Mouse (Mus musculus) megakaryocyte, embryonic 14.5 days (primary cell): ENCODE data around the gene Zcwpw1. TPM values are rescaled to one million over a fixed set of nuclear protein-coding genes. Genes with fewer than 3 reads are reported as not detected.

Experiments used
- H3K27me3 ChIP-seq: replicated peaks from 2 replicates; pipeline ENCODE3; 2012; ENCODE audit warnings: inconsistent platforms
- H3K36me3 ChIP-seq: replicated peaks from 2 replicates; pipeline ENCODE3; 2012; ENCODE audit warnings: low read length, inconsistent platforms, mixed read lengths
- H3K4me1 ChIP-seq: 2 replicates; pipeline ENCODE4 v1.6.1; 2012; ENCODE audit warnings: inconsistent platforms
- H3K4me3 ChIP-seq: replicated peaks from 2 replicates; pipeline ENCODE3; 2012; ENCODE audit warnings: moderate library complexity, mild to moderate bottlenecking, inconsistent platforms
- H3K9me3 ChIP-seq: 2 replicates; pipeline ENCODE4 v1.6.1; 2012; ENCODE audit warnings: inconsistent platforms
- FLI1 ChIP-seq: IDR thresholded peaks from 2 replicates; pipeline ENCODE4 v1.6.1; 2012; ENCODE audit warnings: low read length, inconsistent platforms, mixed read lengths
- GATA1 ChIP-seq: IDR thresholded peaks from 3 replicates; pipeline ENCODE4 v1.6.1; 2012; ENCODE audit warnings: mixed read lengths, low read length, inconsistent platforms, borderline replicate concordance
- polyA plus RNA-seq: library from polyadenylated mRNA; stranded (reverse); fragments of >175 nt; gene quantifications from 2 replicates; pipeline ENCODE4 v1.2.3, GENCODE M21; 2012; ENCODE audit warnings: low replicate concordance; ENCODE audit not compliant: insufficient read depth

The Zcwpw1 gene
- polyA plus RNA-seq, 1 experiment: 0.70 TPM

- TF ChIP-seq GATA1: no peak
- TF ChIP-seq FLI1: no peak
- H3K36me3 ChIP-seq: peaks cover 88% of the 10 kb centered on the region
- H3K4me3 ChIP-seq: no peak overlapping the region
- no peaks in the 10 kb centered on the region for H3K9me3 ChIP-seq
- H3K27me3 ChIP-seq: no peaks in the 10 kb centered on the region
- H3K4me1 ChIP-seq: peaks cover 90% of the 10 kb centered on the region
Measured at GRCm38 (mm10) chr5:137753111-137753832, 34.3 kb upstream of the Zcwpw1 start.

DNA sequence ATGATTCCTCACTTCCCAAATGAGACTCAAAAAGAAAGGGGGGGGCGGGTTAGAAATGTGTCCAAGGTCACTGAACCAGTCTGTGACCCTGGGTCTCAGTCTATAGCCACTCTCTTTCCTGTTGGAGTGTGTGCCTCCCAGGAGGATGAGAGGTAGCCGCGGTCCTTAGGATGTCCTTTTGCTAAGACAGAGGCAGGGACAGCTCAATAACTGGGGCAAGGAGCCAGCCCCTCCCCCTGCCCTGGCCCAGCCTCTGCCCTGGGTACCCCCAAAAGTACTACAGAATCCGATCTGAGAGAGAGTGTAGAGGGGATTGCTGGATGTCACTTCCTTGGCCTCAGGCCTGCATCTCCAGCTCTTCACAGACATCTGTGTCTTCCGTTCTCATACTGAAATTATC is 32.2 kb upstream of the Zcwpw1 start:
- H3K4me1 ChIP-seq: peaks cover 93% of the 10 kb centered on the region
- TF ChIP-seq FLI1 (no peak), GATA1 (no peak)

GRCm38 (mm10) chr5:137756106-137756505 is 31.5 kb upstream of the Zcwpw1 start:
- H3K36me3 ChIP-seq: peaks cover 96% of the 10 kb centered on the region
- H3K9me3 ChIP-seq: no peaks in the 10 kb centered on the region
- H3K27me3 ChIP-seq: no peaks in the 10 kb centered on the region
- no peak overlapping the region for H3K4me3 ChIP-seq
- TF ChIP-seq GATA1 (no peak), FLI1 (no peak)
- H3K4me1 ChIP-seq: peaks cover 89% of the 10 kb centered on the region

More for the DNA sequence above, 32.2 kb upstream of the Zcwpw1 start:
- H3K4me3 ChIP-seq: no peak overlapping the region
- H3K36me3 ChIP-seq: peaks cover 96% of the 10 kb centered on the region
- no peaks in the 10 kb centered on the region for H3K9me3 ChIP-seq
- no peaks in the 10 kb centered on the region for H3K27me3 ChIP-seq

- Histone ChIP-seq H3K9me3 (no peaks in the 10 kb centered on the region), H3K4me3 (no peak overlapping the region), H3K4me1 (peaks cover 79% of the 10 kb centered on the region), H3K27me3 (no peaks in the 10 kb centered on the region), H3K36me3 (peaks cover 95% of the 10 kb centered on the region)
- TF ChIP-seq GATA1: no peak
- no peak for TF ChIP-seq FLI1
Measured at GRCm38 (mm10) chr5:137756882-137757661, 30.5 kb upstream of the Zcwpw1 start.

- TF ChIP-seq GATA1 (no peak), FLI1 (no peak)
- Histone ChIP-seq H3K36me3 (peaks cover 95% of the 10 kb centered on the region), H3K4me3 (no peak overlapping the region), H3K4me1 (peaks cover 72% of the 10 kb centered on the region), H3K9me3 (no peaks in the 10 kb centered on the region), H3K27me3 (no peaks in the 10 kb centered on the region)
Measured at GRCm38 (mm10) chr5:137757887-137758286, 29.7 kb upstream of the Zcwpw1 start.

DNA sequence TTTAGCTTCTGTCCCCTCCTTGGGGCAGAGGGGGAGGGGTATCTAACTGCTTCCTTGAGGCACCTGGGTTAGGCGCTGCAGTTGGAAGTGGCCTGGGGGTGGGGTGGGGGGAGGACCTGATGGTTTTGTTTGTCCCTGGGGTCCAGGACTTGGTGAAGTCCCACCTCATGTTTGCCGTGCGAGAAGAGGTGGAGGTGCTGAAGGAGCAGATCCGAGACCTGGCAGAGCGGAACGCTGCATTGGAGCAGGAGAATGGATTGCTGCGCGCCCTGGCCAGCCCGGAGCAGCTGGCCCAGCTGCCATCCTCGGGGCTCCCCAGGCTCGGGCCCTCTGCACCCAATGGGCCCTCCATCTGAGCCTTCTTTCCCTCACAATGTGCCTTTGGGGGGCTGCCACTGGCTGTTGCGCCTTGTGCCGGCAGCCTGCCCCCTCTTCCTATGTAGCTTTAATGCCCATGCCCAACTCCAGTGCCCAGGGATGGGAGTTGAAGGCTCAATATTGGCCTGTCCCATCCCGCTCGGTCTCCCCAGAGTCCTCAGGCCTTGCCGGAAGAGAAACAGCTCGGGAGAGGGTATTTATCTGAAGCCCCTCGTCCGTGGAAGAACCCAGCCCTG is 28.6 kb upstream of the Zcwpw1 start:
- no peaks in the 10 kb centered on the region for H3K27me3 ChIP-seq
- H3K4me1 ChIP-seq: peaks cover 61% of the 10 kb centered on the region
- TF ChIP-seq GATA1 (no peak), FLI1 (no peak)
- no peaks in the 10 kb centered on the region for H3K9me3 ChIP-seq
- H3K4me3 ChIP-seq: no peak overlapping the region
- H3K36me3 ChIP-seq: peaks cover 87% of the 10 kb centered on the region

- TF ChIP-seq FLI1 (no peak), GATA1 (no peak)
- no peak overlapping the region for H3K4me3 ChIP-seq
- no peaks in the 10 kb centered on the region for H3K27me3 ChIP-seq
- H3K36me3 ChIP-seq: peaks cover 91% of the 10 kb centered on the region
- peaks cover 56% of the 10 kb centered on the region for H3K4me1 ChIP-seq
- H3K9me3 ChIP-seq: no peaks in the 10 kb centered on the region
Measured at GRCm38 (mm10) chr5:137759971-137760412, 27.6 kb upstream of the Zcwpw1 start.

- H3K27me3 ChIP-seq: no peaks in the 10 kb centered on the region
- peaks cover 67% of the 10 kb centered on the region for H3K36me3 ChIP-seq
- no peak for TF ChIP-seq FLI1
- TF ChIP-seq GATA1: no peak
- peaks cover 20% of the 10 kb centered on the region for H3K4me1 ChIP-seq
- peaks cover 5% of the 10 kb centered on the region; the same call in 1 of the 2 replicates for H3K9me3 ChIP-seq
- H3K4me3 ChIP-seq: no peak overlapping the region
Measured at GRCm38 (mm10) chr5:137764609-137765340, 22.8 kb upstream of the Zcwpw1 start.

- Histone ChIP-seq H3K4me1 (peaks cover 10% of the 10 kb centered on the region), H3K27me3 (no peaks in the 10 kb centered on the region), H3K9me3 (peaks cover 5% of the 10 kb centered on the region; the same call in 1 of the 2 replicates), H3K4me3 (no peak overlapping the region), H3K36me3 (peaks cover 52% of the 10 kb centered on the region)
- TF ChIP-seq FLI1 (no peak), GATA1 (no peak)
Measured at GRCm38 (mm10) chr5:137766270-137766669, 21.3 kb upstream of the Zcwpw1 start.
